Mouse (Mus musculus): Measurements from ENCODE around the gene Ms4a4a. TPM values are rescaled to one million over a fixed set of nuclear protein-coding genes. Genes with fewer than 3 reads are reported as not detected.
A peak's percentile ranks its signal among the peaks of the same experiment; 100 is the strongest.

Gene Ms4a4a
- polyA plus RNA-seq, 1 experiment from 2014 or later, result 6.6 TPM

DNA sequence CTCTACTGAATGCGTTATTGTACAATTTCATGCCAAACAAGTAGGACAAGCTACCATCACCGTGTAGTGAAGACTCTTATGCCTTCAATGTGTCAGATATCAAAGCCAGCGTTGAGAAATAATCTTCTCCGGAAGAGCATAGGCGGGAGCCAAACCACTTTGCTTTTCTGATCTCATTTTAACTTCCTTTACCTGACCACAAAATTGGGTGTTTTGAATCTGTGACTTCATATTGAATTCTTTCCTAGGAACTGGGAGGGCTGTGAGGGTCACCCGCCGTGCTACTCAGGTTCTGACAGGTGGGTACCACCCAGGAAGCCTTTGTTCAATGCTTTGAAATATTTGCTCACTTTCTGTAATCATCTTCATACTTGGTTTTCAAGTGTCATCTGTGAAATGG lies 19.6 kb upstream of the Ms4a4a start:
- Histone ChIP-seq H3K4me3 (ENCODE audit: low read depth, low read length) (no peak overlapping the region), H3K9ac (replicated peaks; ENCODE audit: low read depth) (no peak overlapping the region), H3K4me2 (replicated peaks; ENCODE audit: low read depth, low read length) (no peak overlapping the region), H3K36me3 (ENCODE audit: insufficient read depth, low read length) (no peaks in the 10 kb centered on the region), H3K9me3 (ENCODE audit: low read length) (no peaks in the 10 kb centered on the region), H3K27ac (ENCODE audit: low read length) (no peak overlapping the region), H3K4me1 (ENCODE audit: insufficient read depth, low read depth, low read length) (no peaks in the 10 kb centered on the region), H3K27me3 (replicated peaks; ENCODE audit: insufficient read depth, low read length) (no peaks in the 10 kb centered on the region)
- no peak for ATAC-seq
- TF ChIP-seq EP300 (IDR thresholded peaks at IDR 0.05), result no peak
- no peak for TF ChIP-seq CTCF (IDR thresholded peaks at IDR 0.05)
- DNase-seq (ENCODE audit: low spot score), result no peak
- 57% methylated on average over 7 of the region's 7 CpGs for WGBS

DNA sequence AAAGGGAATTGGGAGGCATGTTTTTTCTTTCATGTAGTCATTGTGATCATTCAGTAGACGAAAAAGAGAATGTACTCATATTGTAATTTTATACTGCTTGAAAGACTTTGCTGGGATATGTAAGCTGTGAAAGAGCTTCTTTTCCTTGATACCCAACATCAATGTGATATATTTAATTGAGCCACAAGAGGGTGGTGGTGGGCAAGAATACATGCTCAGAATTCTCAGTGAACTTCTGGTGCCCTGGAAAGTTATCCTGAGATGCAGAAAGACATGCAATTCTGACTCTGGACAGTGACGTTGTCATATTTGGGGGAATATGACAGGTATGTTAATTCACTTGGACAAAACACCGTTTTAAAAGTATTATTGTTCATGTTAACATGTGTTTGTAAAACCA lies 15.2 kb upstream of the Ms4a4a start:
- no peak for ATAC-seq
- TF ChIP-seq EP300 (IDR thresholded peaks at IDR 0.05) (no peak), CTCF (IDR thresholded peaks at IDR 0.05) (peak; percentile 43)

DNA sequence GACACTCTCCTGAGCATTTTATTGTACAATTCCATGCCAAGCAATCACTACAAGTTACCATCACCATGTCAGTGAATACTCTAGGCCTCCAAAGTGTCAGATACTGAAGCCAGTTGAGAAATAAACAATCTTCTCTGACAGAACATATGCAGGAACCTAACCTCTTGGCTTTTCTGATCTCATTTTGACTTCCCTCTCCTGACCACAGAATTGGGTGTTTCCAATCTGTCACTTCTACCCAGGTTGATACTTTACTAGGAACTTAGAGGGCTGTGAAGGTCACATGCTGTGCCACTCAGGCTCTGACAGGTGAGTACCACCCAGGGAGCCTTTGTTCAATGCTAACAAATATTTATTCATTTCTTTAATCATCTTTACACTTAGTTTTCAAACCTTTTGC lies 13.3 kb upstream of the Ms4a4a start:
- DNase-seq (ENCODE audit: low spot score) (no peak), ATAC-seq (no peak)
- Histone ChIP-seq H3K4me2 (replicated peaks; ENCODE audit: low read depth, low read length) (no peak overlapping the region), H3K4me3 (ENCODE audit: low read depth, low read length) (no peak overlapping the region), H3K4me1 (ENCODE audit: insufficient read depth, low read depth, low read length) (no peaks in the 10 kb centered on the region), H3K9me3 (ENCODE audit: low read length) (no peaks in the 10 kb centered on the region), H3K36me3 (ENCODE audit: insufficient read depth, low read length) (no peaks in the 10 kb centered on the region), H3K27me3 (replicated peaks; ENCODE audit: insufficient read depth, low read length) (no peaks in the 10 kb centered on the region), H3K9ac (replicated peaks; ENCODE audit: low read depth) (no peak overlapping the region), H3K27ac (ENCODE audit: low read length) (no peak overlapping the region)
- TF ChIP-seq CTCF (IDR thresholded peaks at IDR 0.05), result no peak
- no peak for TF ChIP-seq EP300 (IDR thresholded peaks at IDR 0.05)

More for the DNA sequence above, 15.2 kb upstream of the Ms4a4a start:
- H3K4me1 ChIP-seq (ENCODE audit: insufficient read depth, low read depth, low read length), result no peaks in the 10 kb centered on the region
- no peaks in the 10 kb centered on the region for H3K36me3 ChIP-seq (ENCODE audit: insufficient read depth, low read length)
- no peak overlapping the region for H3K27ac ChIP-seq (ENCODE audit: low read length)
- no peaks in the 10 kb centered on the region for H3K9me3 ChIP-seq (ENCODE audit: low read length)
- no peak overlapping the region for H3K4me2 ChIP-seq (replicated peaks; ENCODE audit: low read depth, low read length)
- no peak overlapping the region for H3K4me3 ChIP-seq (ENCODE audit: low read depth, low read length)
- no peaks in the 10 kb centered on the region for H3K27me3 ChIP-seq (replicated peaks; ENCODE audit: insufficient read depth, low read length)
- no peak overlapping the region for H3K9ac ChIP-seq (replicated peaks; ENCODE audit: low read depth)
- peak; percentile 7 for DNase-seq (ENCODE audit: low spot score)
- WGBS, result 56% methylated on average over 3 of the region's 3 CpGs

DNA sequence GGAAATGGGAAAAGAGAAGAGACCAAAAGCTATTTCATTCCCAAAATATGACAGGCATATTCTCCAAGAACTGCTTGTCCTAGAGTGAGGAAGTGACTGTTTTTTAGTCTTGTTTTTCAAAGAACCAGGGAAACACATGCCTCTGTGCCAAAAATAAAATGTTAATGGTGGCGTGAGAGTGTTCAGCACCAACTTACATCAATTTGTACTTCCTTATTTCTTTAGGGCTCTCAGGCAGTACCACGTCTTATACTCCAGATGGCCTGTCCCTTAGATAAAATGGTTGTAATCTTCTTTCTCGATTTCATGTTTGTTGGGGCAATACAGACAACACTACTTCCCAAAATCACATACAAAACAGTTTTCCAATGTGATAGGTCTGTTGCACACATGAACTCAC lies 7.0 kb upstream of the Ms4a4a start:
- 66% methylated on average over 3 of the region's 3 CpGs for WGBS

DNA sequence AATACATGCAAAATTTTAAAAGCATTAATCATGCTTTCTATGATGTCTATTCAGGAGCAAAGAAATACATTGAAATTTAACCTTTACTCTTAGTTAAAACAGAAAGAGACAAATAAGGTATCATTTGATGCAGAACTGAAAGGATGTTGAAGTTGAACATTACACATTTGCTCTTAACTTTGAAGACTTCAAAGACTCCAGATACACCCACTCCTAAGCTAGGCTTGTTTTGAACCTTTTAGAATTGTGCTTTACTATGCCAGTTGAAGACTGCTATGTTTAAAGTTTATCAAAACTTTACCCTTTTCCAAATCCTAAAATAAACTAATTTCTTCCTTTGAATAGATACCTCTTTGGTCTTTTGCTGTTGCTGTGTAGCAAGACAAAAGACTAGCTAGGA lies 4.1 kb upstream of the Ms4a4a start:
- Histone ChIP-seq H3K36me3 (ENCODE audit: insufficient read depth, low read length) (no peaks in the 10 kb centered on the region), H3K9ac (replicated peaks; ENCODE audit: low read depth) (no peak overlapping the region), H3K4me3 (ENCODE audit: low read depth, low read length) (no peak overlapping the region), H3K9me3 (ENCODE audit: low read length) (no peaks in the 10 kb centered on the region), H3K27ac (ENCODE audit: low read length) (no peak overlapping the region), H3K27me3 (replicated peaks; ENCODE audit: insufficient read depth, low read length) (no peaks in the 10 kb centered on the region), H3K4me2 (replicated peaks; ENCODE audit: low read depth, low read length) (no peak overlapping the region), H3K4me1 (ENCODE audit: insufficient read depth, low read depth, low read length) (no peaks in the 10 kb centered on the region)
- ATAC-seq (no peak), DNase-seq (ENCODE audit: low spot score) (no peak)
- no peak for TF ChIP-seq CTCF (IDR thresholded peaks at IDR 0.05)
- no peak for TF ChIP-seq EP300 (IDR thresholded peaks at IDR 0.05)

More for the DNA sequence above, 7.0 kb upstream of the Ms4a4a start:
- DNase-seq (ENCODE audit: low spot score) (no peak), ATAC-seq (no peak)
- no peak for TF ChIP-seq EP300 (IDR thresholded peaks at IDR 0.05)
- no peak for TF ChIP-seq CTCF (IDR thresholded peaks at IDR 0.05)
- H3K4me1 ChIP-seq (ENCODE audit: insufficient read depth, low read depth, low read length), result no peaks in the 10 kb centered on the region
- H3K9ac ChIP-seq (replicated peaks; ENCODE audit: low read depth), result no peak overlapping the region
- no peak overlapping the region for H3K27ac ChIP-seq (ENCODE audit: low read length)
- no peaks in the 10 kb centered on the region for H3K27me3 ChIP-seq (replicated peaks; ENCODE audit: insufficient read depth, low read length)
- no peaks in the 10 kb centered on the region for H3K9me3 ChIP-seq (ENCODE audit: low read length)
- H3K4me3 ChIP-seq (ENCODE audit: low read depth, low read length), result no peak overlapping the region
- no peak overlapping the region for H3K4me2 ChIP-seq (replicated peaks; ENCODE audit: low read depth, low read length)
- no peaks in the 10 kb centered on the region for H3K36me3 ChIP-seq (ENCODE audit: insufficient read depth, low read length)

DNA sequence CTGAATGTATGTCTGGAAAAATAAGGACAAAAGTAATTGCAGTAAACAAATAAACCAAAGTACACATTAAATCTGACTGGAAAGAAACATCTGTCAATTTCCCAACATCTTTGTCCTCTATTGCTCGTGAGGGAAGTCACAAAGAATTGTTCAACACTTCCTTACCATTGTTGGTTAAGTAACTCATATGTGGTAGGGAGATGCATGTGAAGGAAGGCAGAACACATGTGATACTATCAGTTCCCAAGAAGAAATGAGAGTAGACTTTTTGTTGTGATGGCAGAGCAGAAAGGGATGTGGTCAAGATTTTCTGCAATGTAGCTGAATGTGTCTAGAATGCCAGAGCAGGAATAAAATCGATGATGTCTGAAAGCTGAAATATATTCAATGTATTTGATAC lies 1.1 kb downstream of the Ms4a4a start:
- ATAC-seq (no peak), DNase-seq (ENCODE audit: low spot score) (peak; percentile 9)
- Histone ChIP-seq H3K4me2 (replicated peaks; ENCODE audit: low read depth, low read length) (no peak overlapping the region), H3K4me1 (ENCODE audit: insufficient read depth, low read depth, low read length) (no peaks in the 10 kb centered on the region), H3K27ac (ENCODE audit: low read length) (no peak overlapping the region), H3K27me3 (replicated peaks; ENCODE audit: insufficient read depth, low read length) (no peaks in the 10 kb centered on the region), H3K4me3 (ENCODE audit: low read depth, low read length) (no peak overlapping the region), H3K9me3 (ENCODE audit: low read length) (no peaks in the 10 kb centered on the region), H3K9ac (replicated peaks; ENCODE audit: low read depth) (no peak overlapping the region), H3K36me3 (ENCODE audit: insufficient read depth, low read length) (no peaks in the 10 kb centered on the region)
- 62% methylated on average over 2 of the region's 2 CpGs for WGBS
- TF ChIP-seq CTCF (IDR thresholded peaks at IDR 0.05), result no peak

DNA sequence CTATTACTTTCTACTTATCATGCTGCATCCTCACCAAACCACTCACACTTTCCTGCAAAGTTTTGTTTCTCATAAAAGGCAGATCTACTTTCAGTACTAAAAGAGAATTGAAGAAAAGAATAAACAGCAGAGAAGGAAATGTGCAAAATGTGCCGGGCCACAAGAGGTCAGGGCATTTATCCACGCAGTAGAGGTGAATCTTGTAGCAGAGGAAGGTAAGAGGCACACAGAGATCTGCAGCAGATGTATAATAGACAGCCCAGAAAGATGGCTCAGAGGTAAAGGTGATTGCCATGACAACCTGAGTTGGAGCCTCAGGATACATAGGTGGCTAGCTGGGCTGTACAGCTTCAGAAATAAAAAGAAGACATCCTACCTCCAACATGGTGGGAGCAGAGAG lies 11.8 kb downstream of the Ms4a4a start:
- no peak for TF ChIP-seq EP300 (IDR thresholded peaks at IDR 0.05)
- no peak for TF ChIP-seq CTCF (IDR thresholded peaks at IDR 0.05)
- 77% methylated on average over 2 of the region's 2 CpGs for WGBS
- H3K4me3 ChIP-seq (ENCODE audit: low read depth, low read length), result no peak overlapping the region
- no peaks in the 10 kb centered on the region for H3K36me3 ChIP-seq (ENCODE audit: insufficient read depth, low read length)
- no peaks in the 10 kb centered on the region for H3K27me3 ChIP-seq (replicated peaks; ENCODE audit: insufficient read depth, low read length)
- H3K4me1 ChIP-seq (ENCODE audit: insufficient read depth, low read depth, low read length), result no peaks in the 10 kb centered on the region
- no peak for DNase-seq (ENCODE audit: low spot score)
- H3K4me2 ChIP-seq (replicated peaks; ENCODE audit: low read depth, low read length), result no peak overlapping the region
- no peak overlapping the region for H3K9ac ChIP-seq (replicated peaks; ENCODE audit: low read depth)
- no peak for ATAC-seq
- no peaks in the 10 kb centered on the region for H3K9me3 ChIP-seq (ENCODE audit: low read length)
- H3K27ac ChIP-seq (ENCODE audit: low read length), result no peak overlapping the region

Data from lung, postnatal 0 days (tissue).